Mouse (Mus musculus) gastrocnemius, adult 8-10 months (tissue): ENCODE data around the gene Gm45234. TPM values are rescaled to one million over a fixed set of nuclear protein-coding genes. Genes with fewer than 3 reads are reported as not detected.
A peak's percentile ranks its signal among the peaks of the same experiment; 100 is the strongest.

Experiments
- DNase-seq, 2 experiments: peaks; one replicate each; pipeline ENCODE4 v3.0.0; 2022; ENCODE audit warnings: low spot score in 2 of 2
- total RNA-seq, 4 experiments: library from RNA; stranded (reverse); gene quantifications; 2 replicates each; pipeline ENCODE4 v1.2.4; 2022

Gene Gm45234
- total RNA-seq, 4 experiments from 2014 or later = not detected

DNA sequence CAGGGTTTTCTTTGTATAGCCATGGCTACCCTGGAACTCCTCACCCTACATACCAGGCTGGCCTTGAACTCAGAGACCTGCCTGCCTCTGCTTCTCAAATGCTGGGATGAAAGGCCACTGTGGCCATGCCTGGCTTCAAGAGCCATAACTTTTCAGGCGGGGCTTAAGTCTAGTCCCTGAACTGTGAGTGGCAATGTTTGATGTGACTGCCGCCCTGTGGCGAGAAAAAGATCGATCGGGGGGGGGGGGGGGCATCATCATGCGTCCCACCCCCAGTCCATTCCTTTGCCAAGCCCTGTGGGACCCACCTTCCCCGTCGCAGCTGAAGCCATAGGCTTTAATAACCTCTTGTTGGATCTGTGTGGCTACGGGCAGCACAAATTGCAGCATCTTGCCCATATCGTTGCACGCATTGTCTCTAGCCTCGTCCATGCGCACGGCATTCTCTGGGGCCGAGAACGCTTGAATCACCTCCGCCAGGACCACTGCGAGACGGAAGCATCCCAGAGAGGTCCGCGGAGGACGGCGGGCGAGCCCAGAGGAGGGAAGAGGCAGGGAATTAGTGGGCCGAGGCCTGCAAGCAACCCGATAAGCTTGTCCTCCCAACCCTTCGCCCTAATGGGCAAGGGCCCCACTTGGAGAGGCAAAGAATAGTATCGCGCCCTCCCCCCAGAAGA is 15.5 kb downstream of the Gm45234 start:
- no peak for DNase-seq

DNA sequence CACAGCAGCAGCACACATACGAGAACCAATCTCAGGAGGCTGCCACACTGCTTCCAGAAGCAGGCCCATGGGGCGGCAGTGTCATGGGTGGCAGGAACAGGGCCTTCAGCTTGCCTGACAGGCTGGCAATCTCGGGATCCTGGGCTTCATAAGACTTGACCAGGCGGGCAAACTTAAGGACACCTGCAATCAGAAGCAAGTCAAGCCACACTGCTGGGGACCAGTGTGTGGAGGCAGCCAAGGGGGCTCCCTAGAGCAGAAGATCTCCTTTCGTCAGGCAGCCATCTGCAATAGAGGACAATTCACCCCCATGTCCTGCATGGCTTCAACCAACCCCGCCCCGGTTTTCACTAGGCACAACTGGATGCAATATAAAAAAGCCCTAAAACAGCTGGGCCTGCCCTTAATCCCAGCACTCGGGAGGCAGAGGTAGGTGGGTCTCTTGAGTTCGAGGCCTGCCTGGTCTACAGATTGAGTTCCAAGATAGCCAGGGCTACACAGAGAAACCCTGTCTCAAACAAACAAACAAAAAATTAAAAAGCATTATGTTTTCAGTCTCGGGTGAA is 16.5 kb downstream of the Gm45234 start:
- DNase-seq = no peak

DNA sequence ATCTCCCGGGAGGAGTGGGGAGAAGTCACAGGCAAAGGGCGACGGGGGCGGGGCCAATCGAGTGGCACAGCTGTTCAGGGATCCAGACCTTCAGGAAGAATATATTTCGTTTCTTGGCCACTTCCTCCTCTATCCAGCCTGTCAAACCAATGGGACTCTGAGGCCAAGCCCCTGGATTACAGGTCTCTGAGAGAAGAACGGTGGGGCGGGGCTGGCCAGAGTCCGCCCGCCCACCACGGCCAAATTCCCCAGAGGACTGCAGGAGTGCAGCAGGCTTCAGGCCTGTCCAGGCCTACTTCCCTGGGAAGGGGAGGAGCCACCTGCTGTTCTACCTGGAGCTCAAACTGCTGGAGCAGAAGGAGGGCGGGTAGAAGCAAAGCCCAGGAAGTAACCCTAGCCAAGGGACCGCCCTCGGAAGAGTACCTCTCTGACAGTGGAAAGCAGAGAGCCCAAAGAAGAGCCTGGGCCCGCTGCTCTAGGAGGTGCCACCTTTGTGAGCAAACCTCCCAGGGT is 17.3 kb downstream of the Gm45234 start, which contains the start of gene Ptpn6:
Ptpn6 (minus strand) TSS at position 204 of the 513 bp plus-strand sequence.
- no peak for DNase-seq

DNA sequence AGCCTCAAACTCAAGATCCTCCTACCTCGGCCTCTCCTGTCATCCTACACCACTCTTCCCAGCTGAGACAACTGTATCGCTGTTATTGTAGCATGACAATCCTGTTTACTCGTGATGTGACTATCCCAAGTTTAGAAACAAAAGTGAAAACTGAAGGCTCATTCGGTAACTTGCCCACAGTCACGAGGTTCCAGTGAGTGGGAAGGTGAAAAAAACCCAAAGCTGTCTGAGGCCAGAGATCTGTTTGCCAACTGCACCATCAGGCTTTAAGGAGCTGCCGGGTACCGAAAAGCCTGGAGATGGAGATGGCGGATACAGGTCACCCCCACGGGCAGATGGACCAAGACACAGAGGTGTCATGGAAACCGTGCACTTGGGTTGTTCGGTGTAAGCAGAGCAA is 18.8 kb downstream of the Gm45234 start:
- DNase-seq = no peak

DNA sequence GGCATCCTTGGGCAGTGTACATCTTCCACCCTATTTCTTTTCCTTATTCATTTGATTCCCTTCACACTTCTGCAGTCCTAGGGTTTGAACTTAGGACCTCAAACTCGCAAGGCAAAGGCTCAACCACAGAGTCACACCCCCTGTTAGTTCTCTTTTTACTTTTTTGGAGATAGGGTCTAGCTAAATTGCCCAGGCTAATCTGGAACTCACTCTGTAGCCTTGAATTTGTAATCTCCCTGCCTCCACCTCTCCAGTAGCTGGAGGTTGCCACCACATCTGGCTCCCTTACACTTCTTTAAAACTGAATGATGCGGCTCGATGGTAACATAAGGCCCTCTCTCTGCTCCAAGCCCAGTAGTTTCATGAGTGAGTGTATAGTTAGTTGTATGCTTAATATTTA is 21.4 kb downstream of the Gm45234 start:
- no peak for DNase-seq

DNA sequence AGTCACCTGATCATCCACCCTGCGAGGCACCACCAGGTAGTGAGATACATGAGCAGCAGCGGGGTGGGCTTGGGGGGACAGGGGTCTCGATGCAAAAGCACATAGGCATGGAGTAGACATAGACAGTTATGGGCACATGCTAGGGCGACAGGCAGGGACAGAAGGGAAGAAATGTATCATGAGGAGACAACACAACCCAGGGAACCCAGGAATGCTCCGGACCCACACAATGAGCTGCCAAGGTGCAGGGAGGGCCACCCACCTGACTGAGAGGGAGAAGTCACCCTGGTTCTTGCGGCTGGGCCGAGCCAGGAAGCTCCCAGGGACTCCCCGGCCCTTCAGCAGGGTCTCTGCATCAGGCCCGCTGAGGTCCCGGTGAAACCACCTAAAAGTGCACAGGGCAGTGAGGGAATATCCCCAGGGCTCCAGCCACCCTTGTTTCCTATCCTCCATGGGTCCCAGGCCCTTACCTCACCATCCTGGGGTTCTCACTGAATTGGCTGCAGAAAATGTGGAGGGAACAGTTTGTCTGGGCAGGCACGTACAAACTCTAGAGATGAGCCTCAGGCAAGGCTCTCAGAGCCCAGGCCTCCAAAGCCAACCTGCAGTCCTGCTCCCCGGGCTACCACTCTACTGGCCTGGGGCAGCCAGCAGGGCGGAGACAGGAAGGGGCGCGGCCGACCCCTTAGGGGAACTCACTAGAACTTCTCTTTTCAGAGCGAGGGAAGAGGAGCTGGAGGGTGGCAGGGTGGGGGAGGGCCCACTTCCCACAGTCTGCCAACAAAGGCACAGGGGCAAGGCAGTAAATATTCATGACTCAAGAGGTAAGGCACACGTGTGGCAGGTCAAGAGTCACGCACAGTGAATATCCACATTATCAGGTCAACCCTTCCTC is 23.1 kb downstream of the Gm45234 start:
- DNase-seq = no peak

DNA sequence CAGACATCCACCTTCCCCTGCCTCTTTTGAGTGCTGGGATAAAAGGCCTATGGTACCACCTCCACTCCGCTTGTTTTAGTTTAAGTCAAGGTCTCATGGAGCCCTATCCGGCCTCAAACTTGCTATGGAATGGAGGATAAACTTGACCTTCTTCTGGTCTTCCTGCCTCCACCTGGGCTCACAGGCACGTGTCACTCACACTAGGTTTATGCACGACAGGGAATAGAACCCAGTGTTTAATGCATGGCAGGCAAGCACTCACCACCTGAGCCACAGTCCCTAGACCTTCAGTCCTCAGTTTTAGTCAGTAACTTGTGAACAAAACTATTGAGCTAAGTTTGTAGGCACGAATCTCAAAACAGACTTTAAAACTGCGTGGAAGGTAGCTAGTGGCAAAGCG is 24.8 kb downstream of the Gm45234 start:
- DNase-seq = no peak

DNA sequence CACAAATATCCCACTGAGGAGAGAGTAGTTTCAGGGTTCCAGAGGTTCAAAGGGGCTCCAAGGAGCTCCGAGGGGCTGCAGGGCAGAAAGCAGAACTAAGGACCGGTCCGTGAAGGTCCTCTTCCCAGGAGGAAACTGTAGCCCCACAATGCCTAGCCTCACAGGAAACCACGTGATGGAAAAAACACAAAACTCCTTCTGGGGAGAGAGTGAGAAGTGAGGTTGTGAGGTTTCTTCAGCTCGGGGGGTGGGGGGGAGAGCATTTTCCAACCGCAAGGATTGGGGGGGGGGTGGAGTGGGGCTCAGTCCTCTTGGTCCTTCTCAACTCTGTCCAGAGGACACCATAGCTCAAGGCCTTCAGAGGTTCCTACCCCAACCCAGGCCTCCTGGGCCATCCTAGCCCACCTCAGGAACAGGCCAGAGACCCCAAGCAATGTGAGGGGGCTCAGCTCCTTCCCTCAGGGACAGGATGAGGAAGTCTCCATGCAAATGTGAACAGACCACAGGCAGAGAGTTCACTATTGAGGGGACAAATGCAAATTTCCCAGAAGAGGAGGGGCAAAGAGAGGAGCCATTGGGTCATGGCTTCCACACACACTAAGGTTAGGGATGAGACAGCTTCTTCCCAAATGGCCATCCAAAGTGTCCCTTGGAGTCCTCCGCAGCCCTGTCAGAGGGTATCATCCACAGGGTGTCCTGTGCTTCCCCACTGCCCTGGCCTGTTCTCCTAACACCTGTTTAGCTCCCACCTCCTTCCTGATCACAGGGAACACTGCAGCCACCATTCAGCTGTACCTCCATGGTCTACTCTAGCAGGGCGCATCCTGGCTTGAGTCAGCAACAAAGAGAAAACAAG is 25.7 kb downstream of the Gm45234 start:
- no peak for DNase-seq

DNA sequence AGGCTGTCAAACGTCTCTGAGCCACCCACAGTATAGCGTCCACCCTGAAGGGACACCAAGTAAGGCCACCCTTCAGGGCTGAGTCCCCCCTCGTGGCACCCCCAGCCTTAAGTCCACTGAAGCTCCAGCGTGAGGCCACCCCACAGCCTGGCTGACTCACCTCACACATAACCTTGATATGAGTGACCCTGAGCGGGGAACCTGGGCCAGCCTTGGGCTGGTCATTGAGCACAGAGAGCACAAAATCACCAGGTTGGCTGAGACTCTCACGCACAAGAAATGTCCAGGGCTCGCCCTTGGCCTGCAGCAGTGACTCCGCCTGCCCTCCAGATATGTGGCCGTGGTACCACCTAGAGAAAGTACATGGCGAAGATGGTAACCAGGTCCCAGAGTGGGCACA is 27.2 kb downstream of the Gm45234 start:
- no peak for DNase-seq

DNA sequence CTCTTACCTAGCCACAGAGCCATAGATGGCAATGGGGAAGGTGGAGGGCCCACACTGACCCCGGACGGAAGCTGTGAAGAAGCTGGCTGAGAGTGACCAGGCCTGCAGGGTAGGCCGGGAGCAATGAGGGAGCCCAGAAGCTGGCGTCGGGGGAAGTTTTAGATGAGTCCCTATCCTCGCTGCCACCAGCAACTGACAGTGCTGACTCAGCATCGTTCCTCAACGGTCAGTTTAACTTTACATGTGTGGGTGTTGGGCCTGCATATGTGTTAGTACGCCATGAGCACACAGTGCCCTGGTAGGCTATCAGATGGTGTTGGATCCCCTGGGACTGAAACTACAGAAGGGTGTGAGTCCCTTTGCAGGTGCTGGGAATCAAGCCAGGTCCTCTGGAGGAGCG is 31.3 kb downstream of the Gm45234 start:
- no peak for DNase-seq

DNA sequence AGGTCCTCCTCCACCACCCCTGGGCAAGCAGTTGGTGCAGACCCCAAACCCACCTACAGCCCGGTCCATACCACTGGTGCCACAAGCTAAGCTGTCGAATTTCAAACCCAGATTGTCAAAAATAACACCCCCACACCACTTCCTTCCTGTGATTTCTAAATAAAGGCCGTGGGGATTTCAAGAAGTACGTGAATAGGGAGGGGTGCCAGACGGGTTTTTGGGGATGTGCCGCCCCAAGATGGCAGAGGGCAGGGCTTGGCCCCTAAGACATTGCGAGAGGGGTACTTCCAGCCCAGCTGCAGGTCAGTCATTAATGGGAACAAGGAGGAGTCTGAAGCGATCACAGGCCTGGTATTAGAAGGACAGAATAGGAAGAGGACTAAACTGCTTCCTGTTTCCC is 32.3 kb downstream of the Gm45234 start:
- DNase-seq = no peak

DNA sequence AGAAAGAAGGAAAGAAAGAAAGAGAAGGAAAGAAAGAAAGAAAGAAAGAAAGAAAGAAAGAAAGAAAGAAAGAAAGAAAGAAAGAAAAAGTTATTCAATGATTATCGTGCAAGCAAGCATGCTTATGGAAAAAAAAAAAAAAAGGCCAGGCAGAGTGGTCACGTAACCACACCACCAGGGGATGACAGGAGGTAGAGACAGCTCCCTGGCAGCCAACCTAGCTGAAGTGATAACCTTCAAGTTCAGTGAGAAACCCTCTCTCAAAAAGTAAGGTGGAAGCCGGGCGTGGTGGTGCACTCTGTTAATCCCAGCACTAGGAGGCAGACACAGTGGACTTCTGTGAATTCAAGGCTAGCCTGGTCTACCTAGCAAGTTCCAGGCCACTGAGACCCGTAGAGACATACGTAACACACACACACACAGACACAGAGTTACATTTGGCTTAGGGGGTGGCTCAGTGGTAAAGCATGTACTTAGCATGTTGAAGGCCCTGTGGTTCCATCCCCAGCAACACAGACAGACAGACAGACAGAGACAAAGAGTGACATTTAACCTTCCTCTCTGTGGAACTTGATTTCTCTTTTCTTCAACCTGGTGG is 32.8 kb downstream of the Gm45234 start:
- DNase-seq = no peak

DNA sequence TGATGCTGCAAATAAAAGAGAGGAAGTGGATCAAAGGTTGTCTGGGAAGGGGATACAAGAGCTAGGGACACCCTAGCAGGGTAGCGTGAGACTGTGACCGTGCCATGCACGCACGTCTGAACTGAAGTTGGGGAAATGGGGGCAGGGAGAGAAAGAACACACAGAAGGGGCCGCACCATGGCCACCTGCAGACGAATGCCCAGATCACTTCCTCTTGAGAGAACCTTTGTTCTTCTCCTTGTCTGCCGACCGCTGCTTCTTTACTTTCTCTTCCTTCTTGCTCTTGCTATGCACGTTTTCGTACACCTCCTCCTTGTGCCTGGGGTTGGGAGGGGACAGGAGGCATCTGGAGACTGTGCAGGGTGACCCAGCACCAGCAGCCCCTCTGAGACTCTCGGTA is 34.9 kb downstream of the Gm45234 start:
- no peak for DNase-seq

DNA sequence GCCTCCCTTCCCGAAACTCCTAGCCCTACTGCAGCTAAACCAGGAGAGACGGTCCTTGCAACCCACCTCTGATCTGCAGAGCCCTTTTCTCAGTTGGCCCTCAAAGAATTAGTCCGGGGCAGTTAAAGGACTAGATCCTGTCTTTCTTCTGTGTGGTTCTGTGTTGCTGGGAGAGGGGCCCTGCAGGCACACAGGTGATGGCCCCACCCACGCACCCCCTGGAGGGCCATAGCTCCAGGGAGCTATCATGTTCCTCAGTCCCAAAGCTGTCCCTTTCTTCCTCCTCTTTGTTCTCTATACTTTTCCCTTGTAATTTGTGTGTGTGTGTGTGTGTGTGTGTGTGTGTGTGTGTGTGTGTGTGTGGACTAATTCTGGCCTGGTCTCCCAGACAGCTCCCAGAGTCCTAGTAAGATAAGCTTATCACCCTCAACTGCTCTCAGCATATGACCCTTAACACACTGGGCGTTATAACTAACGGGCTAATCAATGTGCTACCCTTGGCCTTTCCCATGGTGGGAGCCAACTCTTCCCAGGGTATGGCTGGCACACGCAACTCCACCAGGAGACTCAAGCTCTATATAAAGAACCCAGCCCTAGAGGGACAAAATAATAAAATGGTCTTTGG is 36.4 kb downstream of the Gm45234 start:
- DNase-seq = no peak

DNA sequence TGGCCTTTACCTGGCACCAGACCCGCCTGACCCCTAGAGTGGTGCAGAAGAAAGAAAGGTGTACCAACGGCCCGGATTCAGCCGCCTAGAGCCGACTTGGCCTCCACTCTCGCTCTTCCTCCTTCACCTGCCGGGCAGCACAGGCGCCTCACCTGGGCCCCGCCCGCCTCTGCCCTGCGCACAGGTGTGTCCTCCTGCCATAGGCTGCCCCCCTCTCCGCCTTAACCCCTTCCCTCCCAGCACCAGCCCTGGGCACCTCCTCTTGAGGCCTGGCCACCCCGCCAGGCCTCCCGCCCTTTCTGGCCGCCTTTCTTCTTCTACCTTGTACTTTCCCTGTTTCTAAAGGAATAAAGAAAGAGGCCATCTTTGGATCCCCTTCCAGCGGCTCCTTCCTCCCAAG is 37.1 kb downstream of the Gm45234 start:
- no peak for DNase-seq

DNA sequence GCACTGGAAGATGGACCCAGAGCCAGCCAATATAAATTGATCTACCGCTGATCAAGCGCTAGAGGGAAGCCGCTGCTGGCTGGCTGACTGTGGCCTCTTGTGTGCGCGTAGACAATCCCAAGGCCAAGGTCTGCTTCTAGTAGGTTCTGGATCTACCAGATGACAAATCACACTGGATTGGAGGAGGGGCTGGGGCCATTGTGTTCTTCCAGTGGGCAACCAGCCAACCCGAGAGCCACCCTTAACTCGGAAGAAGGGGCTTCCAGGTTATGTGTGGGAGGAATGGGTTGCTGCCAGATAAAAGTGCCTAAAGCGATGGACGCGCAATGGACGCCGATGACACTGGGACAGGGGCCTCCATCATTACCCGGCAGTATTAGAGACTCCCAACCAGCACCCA is 37.9 kb downstream of the Gm45234 start:
- DNase-seq = no peak

DNA sequence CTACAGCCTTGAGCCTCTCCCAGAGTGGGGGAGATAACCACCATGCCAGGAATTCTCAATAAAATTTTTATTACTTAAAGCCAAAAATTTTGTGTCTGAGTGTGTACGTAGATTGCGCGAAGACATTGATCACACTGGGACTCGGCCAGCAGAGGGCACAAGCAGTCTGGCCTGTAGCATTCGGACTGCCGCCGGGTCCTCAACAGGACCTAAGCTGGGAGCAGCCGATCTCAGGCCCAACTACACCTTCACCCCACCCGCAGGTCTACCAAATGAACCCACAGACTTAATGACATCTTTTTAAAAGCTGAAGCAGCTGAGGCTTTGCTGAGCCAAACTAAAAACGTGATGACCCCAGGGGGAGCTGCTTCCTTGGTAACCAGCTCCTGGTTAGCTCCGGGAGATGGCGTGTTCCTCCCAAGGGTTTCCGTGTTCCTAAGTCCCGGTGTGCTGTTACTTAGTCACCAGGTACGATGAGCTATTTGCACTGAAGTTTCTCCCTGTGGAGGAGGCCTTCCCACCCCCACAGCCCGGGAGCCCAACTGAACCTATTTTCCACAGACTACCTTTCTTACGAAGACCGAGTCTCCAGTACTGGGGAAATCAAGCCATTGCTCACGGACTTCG is 38.8 kb downstream of the Gm45234 start:
- DNase-seq = no peak

DNA sequence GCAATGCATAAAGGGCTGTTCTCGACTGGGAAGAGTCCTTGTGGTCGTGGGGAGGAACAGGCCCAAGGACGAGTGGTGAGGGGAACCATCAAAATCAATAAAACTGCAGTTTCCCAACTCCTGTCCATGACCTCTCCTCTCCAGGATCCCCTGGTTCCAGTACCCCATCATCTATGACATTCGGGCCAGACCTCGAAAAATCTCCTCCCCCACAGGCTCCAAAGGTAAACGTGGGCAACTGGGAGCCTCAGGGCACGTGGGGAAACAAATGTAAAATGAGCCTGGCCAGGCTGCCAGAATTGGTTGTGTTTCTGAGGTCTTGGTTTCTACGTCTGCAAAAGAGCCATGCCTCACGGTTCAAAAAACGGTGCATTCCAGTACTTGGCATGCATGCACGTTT is 42.9 kb downstream of the Gm45234 start:
- no peak for DNase-seq

DNA sequence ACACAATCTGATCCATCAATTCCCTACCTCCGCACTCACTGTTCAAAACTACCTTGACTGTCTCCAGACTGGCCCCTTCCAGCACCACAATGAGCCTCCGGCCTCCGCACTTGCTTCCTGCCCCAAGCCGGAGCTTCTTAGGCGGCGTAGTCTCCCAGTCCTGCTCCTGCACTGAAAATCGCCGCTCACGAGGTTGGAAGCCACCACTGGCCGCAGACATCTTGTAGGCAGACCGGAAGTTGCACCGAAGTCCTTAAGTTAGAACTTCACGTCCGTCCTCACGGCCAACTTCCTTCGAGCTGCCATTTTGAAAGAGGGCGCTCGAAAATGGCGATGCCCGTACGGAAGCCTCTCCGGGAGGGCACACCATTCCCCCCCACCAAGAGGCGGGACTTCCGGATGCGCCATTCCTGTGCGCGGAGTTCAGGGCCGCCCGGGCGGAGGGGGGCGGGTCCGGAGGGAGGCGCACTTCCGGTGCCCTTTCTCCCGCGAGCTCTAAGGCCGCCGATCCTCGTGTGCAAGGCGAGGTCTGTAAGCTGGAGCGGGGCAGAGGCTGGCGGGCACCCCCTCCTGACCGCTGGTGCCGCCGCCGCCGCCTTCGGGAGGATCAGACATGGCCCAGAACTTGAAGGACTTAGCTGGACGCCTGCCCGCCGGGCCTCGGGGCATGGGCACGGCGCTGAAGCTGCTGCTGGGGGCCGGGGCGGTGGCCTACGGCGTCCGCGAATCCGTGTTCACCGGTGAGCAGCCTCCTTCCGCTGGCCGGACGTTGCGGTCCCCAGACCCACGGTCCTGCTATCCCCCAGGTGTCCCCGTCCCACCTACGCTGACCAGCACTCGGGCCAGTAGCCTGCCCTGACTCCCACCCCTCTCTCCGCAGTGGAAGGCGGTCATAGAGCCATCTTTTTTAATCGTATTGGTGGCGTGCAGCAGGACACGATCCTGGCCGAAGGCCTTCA is 43.7 kb downstream of the Gm45234 start, which contains the start of the genes Emg1 and Phb2:
Emg1 (minus strand) TSS at position 355 of the 959 bp plus-strand sequence.
Phb2 (plus strand) TSS at position 513 of the 959 bp plus-strand sequence.
- peak; percentile 96 to 97 for DNase-seq
